Mouse (Mus musculus) thymus, adult 18-20 months (tissue): Measurements from ENCODE around the gene Fto.

Source experiments
- DNase-seq, 2 experiments: peaks; one replicate each; pipeline ENCODE4 v3.0.0; 2022; ENCODE audit warnings: mixed read lengths in 2 of 2

Gene Fto

DNA sequence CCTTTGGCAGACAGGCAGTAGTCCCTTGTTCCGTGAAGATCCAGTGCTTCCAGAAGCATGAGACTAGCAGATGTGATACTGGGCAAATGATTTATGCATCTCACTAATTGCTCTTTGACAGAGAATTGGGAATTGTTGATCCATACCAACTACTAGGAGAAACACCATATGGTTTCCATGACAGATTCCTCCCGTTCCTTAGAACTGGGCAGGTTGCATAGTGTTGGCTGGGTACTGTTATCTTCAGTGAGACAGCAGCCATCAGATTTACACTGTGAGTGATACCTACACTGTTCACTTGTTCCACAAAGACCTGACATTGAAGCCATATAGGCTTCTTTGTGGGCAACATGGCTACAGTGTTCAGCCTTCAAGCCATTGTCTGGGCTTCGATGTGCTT lies 191.0 kb downstream of the Fto start:
- no peak for DNase-seq

DNA sequence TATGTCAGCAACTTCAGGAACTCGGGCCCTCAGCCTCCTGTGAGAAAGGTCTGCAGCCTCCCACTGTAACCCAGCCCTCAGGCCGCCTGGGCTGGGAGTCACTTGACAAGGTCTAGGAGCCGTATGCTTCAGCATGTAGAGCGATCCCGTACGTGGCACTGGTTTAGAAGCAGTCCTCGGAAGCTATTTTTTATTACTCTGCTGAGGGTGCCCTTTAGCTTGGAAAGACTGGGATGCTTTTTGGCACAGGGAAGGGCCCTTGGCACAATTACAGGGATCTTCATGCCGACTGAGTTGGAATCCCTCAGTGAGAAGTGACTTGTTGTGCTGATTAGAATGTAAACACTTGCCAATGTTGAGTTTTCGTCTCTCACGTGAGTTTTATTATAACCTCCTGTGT lies 191.6 kb downstream of the Fto start:
- no peak for DNase-seq

DNA sequence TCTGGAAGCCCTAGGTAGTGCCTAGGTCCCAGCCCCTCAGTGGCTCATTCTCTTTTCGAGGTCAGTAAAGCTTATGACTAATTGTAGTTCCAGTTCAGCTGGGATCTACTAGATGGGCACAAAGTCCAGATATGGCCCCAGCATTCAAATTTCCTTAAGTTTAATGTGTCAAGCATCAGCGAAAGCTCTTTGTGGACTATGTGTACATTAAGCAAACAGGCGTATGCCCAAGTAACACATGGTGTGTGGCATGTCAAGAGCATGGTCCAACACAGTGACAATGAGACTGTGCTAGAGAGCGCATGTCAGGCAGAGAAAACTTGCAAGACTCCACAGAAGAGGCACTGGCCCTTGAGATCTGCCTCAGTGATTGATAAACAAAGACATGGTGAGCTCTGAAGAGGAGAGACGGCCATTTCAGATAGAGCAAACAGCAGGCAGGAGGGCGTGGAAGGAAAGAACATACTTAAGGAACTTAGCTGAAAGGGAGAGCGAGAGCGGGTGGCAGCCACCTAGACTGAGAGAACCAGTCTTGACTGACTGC lies 192.2 kb downstream of the Fto start:
- no peak for DNase-seq

DNA sequence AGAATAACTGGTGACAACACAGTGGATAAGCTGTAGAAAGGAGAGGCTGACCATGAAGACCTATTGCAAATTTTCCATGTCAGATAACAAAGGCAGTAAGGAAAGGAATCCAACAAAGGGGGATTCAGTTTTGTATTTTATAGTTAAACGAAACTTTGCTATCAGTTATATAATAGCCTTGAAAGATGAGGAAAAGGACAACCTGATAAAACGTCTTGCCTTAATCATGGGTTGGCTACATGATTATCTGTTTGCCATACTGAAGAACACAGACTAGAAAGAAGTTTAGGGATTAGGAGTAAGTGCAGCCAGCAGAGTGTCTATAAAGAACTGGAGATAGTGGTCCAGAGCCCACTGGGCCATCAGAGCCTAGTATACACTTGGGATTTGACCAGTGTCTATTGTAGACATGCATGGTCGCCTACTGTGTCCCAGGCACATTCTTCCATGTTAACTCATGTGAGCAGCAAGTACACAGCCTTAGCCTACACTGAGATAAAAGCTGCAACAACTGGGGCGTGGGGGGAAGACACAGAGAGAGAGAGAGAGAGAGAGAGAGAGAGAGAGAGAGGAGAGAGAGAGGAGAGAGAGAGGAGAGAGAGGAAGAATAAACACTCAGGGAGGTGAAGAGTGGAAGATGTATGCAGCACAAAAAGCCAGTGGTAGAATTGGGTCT lies 192.8 kb downstream of the Fto start:
- DNase-seq, result no peak

DNA sequence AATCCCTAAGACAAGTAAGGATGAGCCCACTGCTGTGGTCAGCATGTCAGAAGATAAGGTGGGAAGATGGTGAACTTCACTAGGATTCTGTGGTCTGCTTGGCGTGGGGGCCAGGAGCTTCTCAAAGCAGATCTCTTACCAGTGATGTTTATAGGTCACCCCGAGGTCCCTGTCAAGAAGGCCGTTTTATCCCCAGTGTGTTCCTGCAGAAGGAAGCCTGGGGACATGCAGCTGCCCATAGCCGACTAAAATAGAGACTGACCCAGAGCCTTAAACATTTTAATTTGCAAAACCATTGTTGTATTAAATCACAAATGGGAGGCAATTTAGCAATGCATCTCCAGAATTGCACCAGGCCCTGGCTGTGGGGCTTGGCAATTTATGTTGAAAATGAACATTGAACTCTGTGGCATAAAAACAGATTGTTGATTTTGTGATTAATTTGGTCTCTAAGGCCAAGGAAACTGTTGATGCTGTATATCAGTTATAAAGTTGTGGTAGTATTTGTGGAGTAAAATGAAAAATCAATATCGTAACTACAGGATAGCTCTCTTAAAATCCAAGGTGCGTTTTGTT lies 193.4 kb downstream of the Fto start:
- DNase-seq, result no peak

DNA sequence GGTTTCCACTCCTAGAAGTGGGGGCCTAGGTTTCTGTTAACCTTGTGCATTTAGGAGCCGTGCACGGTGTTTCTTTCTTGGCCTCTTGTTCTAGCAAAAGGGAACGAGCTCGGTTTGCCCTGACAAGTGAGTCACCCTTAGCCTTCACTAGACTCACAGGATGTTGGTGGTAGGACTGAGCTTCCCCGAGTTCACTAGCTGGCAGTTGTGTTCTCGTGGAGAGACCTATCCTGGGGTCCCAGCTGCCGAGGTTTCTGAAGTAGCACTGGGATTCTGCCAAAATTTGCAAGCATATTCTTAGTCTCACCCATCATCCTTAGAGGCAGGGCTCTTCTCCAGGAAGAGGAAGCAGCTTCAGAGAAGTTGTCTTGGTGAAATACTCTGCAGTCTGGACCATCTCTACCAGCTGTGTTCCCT lies 194.4 kb downstream of the Fto start:
- DNase-seq, result no peak

DNA sequence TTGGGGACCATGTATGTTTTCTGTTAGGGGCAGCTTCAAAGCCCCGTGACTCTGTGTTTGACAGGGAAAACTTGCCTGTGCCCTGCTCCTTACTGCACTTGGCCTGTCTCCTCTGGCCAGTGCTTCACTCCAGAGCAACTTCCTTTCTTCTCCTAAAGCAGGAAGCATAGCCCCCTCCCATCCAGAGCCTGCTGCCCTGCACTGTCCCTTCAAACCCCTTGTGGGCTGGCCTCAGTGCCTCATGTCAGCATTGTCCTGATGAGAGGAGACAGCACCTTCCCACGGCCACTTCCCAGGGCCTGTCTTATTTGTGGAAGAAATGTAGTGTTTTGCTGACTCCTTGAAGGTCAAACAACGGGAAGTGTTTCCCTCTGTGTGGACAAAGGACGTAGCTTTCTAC lies 195.0 kb downstream of the Fto start:
- DNase-seq, result no peak

DNA sequence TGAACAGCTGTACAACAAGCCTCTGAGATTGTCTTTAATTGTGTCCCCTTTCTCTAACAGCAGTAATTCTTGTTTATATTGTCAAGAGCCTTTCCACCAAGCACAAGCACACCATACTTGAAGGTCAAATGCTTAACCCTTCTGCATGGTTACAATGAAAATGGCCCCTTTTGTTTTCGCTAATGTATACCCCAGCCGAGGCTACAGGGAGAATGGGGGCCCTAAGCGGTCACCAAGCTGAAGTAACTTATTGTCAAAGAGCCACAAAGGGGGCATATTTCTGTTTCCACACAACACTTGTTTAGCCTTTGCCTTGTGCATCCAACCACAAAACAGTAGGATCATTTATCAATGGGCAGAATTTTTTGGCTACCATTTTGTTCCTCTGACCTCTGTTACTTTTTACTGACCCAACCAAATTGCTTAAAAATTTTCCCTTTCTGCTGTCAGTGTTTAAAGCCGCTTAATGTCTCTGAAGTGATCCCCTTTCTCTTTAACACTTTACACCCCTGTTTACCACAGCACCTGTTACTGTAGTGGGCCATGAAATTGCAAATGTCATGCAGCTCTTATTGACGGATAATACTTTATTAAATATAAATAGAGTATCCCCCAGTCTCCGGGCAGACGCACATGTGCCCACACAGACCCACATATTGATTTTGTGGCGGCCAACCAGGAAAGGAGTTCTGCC lies 196.0 kb downstream of the Fto start:
- no peak for DNase-seq

DNA sequence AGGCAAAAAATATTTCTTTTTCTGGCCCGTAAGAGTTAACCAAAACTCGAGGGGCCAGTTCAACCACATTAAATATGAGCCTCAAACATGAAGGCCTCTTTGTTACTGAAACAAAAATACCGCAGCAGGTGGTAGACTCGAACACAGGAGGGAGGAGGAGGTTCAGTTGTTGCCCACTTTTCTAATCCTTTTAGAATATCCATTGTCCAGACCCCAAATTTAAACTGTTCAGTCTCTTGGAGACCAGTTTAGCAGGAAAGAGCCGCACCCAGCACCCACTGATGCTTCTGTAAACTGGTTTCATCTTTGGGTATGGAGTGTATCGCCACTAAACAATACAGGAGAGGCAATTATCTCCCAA lies 196.6 kb downstream of the Fto start:
- no peak for DNase-seq

DNA sequence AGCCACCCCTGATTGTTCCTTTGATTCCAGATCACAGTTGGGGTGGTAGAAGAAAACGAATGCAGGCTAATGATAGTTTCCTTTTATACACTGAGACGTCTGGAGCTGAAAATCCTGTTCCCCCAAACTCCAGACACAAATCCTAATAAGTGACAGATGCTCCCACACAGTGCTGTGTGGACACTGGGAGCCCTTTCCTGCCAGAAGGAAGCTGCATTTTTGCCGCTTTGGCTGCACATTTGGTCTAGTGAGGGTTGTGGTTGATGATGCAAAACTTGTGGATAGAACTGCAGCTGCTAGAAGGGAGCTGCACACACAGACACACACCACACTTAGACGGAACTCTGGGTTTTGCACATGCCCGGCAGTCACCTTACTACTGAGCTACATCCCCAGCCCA lies 197.4 kb downstream of the Fto start:
- no peak for DNase-seq

DNA sequence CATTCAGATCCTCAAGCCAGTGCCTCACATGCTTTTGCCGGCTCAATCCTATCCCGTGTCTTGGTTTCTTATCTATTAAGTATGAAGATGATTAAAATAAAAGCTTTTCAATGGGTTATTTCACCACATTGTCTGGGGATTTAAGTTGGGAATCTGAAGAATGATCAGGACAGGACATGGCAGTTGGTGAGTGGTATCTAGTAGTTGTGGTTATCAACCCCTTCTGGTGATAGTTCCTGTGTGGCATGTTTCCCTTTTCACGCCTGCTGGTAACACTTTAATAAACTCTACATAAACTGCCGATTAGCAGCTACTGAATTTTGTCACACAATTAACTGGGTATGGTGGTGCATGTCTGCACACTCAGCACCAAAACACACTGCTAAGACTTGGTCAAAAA lies 198.6 kb downstream of the Fto start:
- no peak for DNase-seq

DNA sequence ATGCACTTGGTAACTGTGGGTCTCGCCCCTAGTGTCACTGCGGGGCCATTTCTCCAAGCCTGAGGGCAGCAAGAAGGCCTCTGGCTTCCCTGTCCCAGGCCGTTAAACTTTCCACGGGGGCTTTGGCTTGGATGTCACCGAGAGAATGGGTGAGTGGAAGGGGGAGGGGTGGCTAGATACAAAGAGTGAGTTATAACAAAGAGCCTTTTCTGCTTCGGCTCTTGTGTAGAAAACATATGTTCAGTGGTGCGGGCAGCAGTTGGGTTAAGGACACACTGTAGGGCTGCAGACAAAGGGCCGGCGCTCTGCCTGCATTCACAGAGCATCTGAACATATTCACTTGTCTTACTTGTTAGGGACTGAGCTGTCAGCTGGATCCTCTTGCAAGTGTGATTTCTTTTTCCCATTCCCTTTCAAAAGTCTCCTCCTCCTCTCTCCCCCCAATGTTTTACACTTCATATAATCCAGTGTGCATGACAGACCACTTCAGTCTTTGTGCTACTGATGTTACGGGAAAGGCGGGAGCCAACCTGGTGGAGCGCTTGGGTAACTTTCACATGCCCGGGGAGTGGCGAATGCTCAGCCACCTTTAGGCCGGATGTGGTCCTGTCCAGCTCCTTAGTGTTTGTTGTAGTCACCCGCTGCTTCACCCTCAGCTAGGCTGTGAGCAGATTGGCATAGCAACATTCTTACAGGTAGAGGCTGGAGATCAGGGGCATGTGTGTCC lies 201.6 kb downstream of the Fto start:
- DNase-seq, result no peak

DNA sequence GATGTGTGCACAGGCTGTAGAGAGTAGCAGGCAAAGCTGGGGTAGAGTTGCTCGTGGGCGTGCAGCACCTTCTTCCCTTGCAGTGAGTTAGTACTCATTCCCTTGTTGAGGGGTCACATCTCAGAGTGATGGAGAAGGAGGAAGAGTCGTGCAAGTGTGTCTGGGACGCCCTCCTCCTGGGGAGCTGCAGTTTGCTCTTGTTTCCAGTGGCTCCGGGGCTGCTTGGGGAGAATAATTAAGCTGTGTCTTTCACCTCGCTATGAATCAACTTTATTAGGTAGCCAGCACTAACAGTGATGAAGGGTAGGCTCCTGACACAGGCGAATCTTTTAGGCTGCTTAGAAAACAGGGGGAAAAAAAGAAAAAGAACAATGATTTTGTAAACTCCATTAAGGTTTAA lies 203.1 kb downstream of the Fto start:
- no peak for DNase-seq

DNA sequence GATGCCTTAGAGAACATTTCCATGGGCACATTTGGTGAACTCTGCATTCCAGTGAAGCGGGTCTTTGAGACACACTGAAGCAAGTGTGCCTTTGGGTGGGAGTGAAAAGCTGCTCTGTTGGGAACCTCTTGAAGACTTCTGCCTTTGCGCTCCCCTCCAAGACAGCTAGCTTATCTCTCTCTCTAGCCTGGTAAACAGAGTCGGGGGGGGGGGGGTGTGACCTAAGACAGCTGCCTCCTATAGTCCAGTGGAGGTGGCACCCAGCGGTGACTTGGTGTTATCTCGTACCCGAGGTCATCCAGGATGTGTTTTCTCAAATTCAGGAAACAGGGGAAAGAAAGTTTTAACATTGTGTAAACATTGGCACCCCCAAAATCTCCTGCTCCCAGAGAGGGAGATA lies 204.8 kb downstream of the Fto start:
- DNase-seq, result no peak

DNA sequence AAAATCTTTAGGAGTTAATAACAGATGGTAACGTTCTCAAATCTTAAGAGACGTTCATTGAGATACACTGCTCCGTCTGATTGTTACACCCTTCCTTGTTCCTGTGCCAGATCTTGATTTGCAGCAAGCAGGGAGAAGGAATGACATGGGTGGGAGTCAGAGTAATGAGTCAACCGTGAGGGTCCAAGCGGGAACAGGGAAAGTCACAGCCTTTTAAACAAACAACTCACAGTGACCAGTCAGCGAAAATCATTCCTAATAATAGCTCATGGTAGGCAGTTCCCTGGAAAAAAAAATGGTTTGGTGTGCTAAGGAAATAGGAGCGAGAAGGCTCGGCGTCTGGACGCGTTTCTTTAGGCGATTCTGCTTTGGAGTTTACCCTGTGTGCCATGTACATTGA lies 208.9 kb downstream of the Fto start:
- DNase-seq, result no peak

DNA sequence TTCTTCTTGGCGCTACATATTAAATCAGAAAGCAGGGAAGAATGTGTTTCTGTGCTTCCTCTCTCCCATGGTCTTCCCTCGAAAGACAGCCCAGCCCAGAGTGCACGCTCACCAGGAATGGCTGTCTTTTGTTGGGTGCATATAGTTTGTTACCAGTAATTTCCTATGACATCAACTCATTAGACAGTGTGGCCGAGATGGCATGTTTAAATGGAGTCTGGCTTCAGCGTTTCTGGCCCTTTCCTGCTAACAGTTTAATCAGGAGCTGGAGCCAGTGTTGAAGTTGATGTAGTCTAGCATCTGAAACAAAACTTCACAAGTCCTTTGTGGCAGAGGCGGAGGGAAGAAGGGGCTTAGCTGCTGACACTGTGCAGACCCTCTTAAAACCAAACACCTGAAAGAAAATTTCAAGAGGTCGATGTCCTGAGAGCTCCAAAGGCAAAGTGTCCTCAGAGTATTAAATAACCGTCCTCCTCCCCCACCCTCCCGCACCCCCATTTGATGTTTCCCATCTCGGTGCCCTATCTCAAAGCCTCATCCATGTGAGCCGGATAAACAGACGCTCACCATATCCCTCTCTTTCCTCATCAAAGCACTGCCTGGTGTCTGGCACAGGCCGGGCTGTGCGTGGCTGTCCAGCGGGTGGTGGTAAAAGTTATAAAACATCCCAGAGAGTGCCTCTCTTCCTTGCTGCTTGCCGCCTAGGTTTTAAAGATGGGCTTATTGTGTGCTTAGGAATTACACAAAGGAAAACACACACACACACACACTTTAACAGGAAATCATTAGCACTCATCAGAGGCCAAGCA lies 210.9 kb downstream of the Fto start:
- no peak for DNase-seq

DNA sequence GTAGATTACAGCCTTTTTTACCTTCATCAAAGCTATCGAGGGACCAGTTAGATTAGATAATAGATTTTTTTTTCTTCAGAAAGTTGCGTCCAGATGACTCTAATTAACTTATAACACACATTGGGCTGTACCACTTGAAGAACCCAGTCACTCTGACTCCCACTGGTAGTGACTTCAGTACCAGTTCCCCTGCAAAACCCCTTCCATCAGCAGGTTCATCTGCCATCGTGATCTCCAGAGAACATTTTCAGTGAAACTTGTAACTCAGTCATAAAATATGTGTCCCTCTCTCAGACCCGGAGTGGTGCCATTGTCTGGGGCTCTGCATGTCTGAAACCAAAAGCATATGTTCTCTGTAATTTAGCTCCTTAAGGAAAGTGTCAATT lies 211.5 kb downstream of the Fto start:
- no peak for DNase-seq

DNA sequence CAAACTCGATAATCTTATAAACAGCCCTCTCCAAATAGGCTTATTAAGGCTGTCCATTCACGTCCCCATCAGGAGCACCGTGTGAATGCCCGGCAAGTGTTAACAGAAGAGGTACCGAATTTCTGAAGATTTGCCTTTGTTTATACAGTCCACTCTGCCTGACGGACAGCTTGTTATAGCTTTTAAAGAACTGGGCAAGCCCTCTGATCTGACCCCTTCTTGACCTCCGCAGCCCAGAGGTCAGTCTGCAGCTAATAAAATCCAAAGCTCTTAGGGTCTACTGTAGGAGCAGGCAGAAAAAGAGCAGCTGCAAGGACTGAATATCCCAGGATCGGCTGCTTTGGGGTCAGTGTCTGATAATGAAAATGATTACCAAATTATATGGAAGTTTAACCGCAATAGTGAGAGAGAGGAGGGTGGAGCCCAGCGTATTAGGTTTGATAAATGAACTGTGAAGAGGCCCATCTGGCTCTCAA lies 212.1 kb downstream of the Fto start:
- no peak for DNase-seq

DNA sequence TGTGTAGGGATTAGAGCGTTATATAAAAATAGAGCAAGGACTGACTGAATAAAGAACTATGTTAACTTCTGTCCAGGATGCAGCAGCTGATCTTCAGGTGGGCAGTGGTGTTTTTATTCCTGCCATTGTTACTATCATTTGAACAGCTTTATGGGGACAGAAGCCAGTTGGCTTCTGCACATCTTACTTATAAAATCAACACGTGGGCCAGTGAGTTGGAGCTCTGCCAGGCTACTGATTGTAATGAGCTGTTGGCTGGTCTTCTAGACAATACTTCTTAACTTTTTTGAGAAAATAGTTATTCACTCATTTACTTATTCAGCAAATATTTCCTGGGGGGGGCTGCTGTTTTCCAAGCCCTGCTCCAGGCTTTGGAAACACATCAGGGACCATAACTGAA lies 215.6 kb downstream of the Fto start:
- no peak for DNase-seq

DNA sequence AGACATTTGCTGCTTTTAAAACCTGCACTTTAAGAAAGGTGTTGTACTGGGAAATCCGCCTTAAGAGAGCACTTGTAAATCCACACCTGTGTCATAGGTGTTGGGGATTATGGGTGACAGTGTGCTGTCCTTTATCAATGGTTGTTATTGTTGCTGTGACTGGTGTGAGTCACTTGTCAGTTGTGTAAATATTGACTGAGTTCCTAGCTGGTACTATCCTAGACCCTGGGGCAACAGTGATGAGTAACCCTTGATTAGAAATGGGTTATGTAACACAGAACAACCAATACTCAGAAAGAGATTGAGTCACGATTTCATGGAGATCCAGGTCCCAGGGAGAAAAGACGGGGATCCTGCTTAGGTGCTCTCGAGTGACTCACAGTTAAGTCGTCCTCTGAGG lies 216.4 kb downstream of the Fto start:
- DNase-seq, result no peak

DNA sequence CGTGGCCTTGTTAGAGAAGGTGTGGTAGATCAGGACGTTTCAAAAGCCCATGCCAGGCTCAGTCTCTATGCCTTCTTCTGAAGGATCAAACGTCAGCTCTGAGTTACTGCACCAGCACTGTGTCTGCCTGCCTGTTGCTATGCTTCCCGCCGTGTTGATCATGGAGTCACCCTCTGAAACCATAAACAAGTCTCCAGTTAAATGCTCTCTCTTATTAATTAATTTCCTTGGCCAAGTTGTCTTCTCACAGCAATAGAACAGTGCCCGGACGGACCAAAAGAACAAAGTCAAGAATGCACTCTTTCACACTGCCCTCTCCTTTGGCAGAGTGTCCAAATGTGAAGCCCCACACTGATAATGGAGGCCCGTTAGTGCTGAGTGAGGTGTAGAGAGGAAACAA lies 217.3 kb downstream of the Fto start:
- no peak for DNase-seq

DNA sequence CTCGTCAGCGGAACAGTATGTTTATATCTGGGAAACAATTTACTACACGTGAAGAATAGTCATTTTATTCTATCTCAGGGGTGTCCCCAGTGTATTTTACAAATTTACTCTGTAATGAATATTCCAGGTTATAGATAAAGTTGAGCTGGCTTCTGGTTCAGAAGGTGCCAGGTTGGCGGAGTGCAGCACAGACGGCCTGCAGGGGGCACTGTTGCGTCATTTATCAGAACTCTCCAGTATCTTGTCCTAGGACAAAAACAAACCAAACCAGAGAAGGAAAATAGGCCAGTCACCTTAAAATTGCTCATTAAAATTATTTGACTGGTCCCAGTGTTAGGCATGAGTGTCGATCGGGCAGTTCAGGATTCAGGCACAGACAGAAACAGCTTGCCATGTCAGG lies 218.6 kb downstream of the Fto start:
- DNase-seq, result peak in 1 of 2 experiments; percentile 16
